Mouse (Mus musculus) bone marrow macrophage, adult 2 months (primary cell): ENCODE results near the gene Epas1.

Experiments used
- CTCF ChIP-seq: IDR thresholded peaks from 2 replicates; pipeline ENCODE4 v1.5.1; 2012; ENCODE audit warnings: low read depth, mild to moderate bottlenecking, low read length, moderate library complexity
- POLR2A ChIP-seq: IDR thresholded peaks from 2 replicates; pipeline ENCODE4 v1.6.1; 2012; ENCODE audit warnings: mild to moderate bottlenecking, low read depth, low read length, borderline replicate concordance

DNA sequence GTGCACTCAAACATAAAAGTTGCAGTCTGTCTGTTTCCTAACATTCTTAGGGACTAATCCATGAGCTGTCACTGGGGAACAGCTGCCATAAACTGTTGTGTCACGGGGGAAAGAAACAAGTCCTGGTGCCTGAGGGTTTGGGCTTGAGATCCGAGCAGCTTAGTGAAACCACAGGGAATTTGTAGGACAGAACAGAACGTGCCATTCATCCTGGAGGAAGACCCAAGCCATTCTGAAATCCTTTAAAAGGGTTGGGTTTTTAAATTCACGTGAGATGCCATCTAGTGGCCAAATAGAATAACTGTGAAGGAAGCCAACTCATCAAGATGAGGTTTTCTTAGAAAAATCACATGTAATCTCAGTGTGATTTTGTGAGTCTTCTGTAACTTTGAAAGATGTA, 58.5 kb downstream of the Epas1 start:
- TF ChIP-seq POLR2A = no peak
- no peak for TF ChIP-seq CTCF
